Mouse (Mus musculus): Measurements from ENCODE around the gene Agmat. TPM values are rescaled to one million over a fixed set of nuclear protein-coding genes. Genes with fewer than 3 reads are reported as not detected.

Gene Agmat
- polyA plus RNA-seq, 1 experiment from 2014 or later, result 0.11 TPM

DNA sequence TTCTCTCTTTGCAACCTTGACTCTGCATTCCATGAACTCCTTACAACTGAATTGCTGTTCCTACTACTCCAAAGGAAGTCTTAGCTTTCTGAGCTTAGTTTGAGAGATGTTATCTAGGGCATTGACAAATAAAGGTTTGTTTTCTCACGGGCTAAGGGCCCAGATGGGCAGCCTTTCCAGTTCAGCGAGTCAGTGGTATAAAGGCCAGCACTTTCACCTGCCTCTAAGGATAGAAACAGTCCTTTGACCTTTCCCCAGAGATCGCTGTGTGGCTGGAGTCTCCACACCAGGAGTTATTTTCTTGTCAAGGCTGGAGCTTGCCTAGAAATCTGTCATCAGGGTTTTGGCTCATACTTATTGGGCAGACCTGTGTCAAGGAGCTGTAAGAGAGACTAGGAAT lies 20.7 kb upstream of the Agmat start:
- H3K27ac ChIP-seq (replicated peaks; ENCODE audit: low read depth, low read length), result no peak overlapping the region
- H3K4me1 ChIP-seq (ENCODE audit: control insufficient read depth, insufficient read depth, low read length), result peaks cover 8% of the 10 kb centered on the region; the same call in 1 of the 2 replicates
- DNase-seq (ENCODE audit: low spot score), result no peak
- no peak overlapping the region for H3K9ac ChIP-seq (ENCODE audit: low read length)
- no peak for ATAC-seq (ENCODE audit: insufficient number of reproducible peaks, low FRiP score, low TSS enrichment, low read depth)
- H3K9me3 ChIP-seq (ENCODE audit: control insufficient read depth, low read length), result no peaks in the 10 kb centered on the region
- no peaks in the 10 kb centered on the region for H3K27me3 ChIP-seq (ENCODE audit: control insufficient read depth, insufficient read depth, low read length)
- H3K4me2 ChIP-seq (ENCODE audit: low read depth, severe bottlenecking), result no peak overlapping the region
- H3K36me3 ChIP-seq (ENCODE audit: control insufficient read depth, insufficient read depth, low read length), result no peaks in the 10 kb centered on the region
- no peak overlapping the region for H3K4me3 ChIP-seq (ENCODE audit: low read depth, low read length)
- WGBS, result 63% methylated on average over 3 of the region's 3 CpGs

DNA sequence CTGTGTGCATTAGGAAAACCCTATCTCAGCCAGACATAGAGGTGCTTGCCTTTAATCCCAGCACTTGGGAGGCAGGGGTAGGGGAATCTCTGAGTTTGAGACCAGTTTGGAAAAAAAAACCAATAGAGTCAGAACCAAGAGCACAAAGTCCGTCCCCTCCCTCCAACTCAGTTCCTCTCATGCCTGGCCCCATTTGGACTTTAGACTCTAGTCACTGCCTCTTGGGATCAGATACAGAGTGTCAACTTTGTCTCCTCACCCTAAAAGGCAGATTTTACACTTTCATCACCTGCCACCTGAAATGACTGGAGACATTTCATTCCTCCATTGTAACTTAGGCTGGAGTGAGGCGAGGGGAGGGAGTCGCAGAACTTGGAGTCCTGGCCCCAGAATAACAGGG lies 17.2 kb upstream of the Agmat start:
- H3K27me3 ChIP-seq (ENCODE audit: control insufficient read depth, insufficient read depth, low read length), result no peaks in the 10 kb centered on the region
- no peak overlapping the region for H3K27ac ChIP-seq (replicated peaks; ENCODE audit: low read depth, low read length)
- no peak overlapping the region for H3K4me2 ChIP-seq (ENCODE audit: low read depth, severe bottlenecking)
- H3K4me3 ChIP-seq (ENCODE audit: low read depth, low read length), result no peak overlapping the region
- 75% methylated on average over 3 of the region's 3 CpGs for WGBS
- ATAC-seq (ENCODE audit: insufficient number of reproducible peaks, low FRiP score, low TSS enrichment, low read depth) (no peak), DNase-seq (ENCODE audit: low spot score) (no peak)
- H3K36me3 ChIP-seq (ENCODE audit: control insufficient read depth, insufficient read depth, low read length), result no peaks in the 10 kb centered on the region
- H3K4me1 ChIP-seq (ENCODE audit: control insufficient read depth, insufficient read depth, low read length), result no peaks in the 10 kb centered on the region
- H3K9me3 ChIP-seq (ENCODE audit: control insufficient read depth, low read length), result no peaks in the 10 kb centered on the region
- no peak overlapping the region for H3K9ac ChIP-seq (ENCODE audit: low read length)

DNA sequence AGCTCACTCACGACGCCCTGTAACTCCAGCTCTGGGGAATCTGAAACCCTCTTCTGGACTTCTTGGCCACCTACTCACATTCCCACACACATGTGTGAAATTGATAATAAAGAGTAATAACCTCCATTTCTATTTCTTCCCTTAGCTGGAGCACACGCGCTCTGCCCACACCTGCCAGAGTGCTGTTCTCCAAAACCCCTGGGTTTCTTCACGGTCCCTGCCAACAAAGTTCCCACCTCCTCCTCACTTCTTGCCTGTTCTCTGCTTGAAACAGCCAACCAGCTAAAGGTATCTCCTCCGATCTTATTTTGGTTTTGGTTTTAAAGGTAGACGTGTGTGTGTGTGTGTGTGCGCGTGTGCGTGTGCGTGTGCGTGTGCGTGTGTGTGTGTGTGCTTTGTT lies 16.1 kb upstream of the Agmat start:
- H3K36me3 ChIP-seq (ENCODE audit: control insufficient read depth, insufficient read depth, low read length), result no peaks in the 10 kb centered on the region
- DNase-seq (ENCODE audit: low spot score) (no peak), ATAC-seq (ENCODE audit: insufficient number of reproducible peaks, low FRiP score, low TSS enrichment, low read depth) (no peak)
- H3K4me2 ChIP-seq (ENCODE audit: low read depth, severe bottlenecking), result no peak overlapping the region
- H3K4me1 ChIP-seq (ENCODE audit: control insufficient read depth, insufficient read depth, low read length), result no peaks in the 10 kb centered on the region
- no peak overlapping the region for H3K4me3 ChIP-seq (ENCODE audit: low read depth, low read length)
- H3K9me3 ChIP-seq (ENCODE audit: control insufficient read depth, low read length), result no peaks in the 10 kb centered on the region
- 86% methylated on average over 13 of the region's 13 CpGs for WGBS
- H3K9ac ChIP-seq (ENCODE audit: low read length), result no peak overlapping the region
- H3K27me3 ChIP-seq (ENCODE audit: control insufficient read depth, insufficient read depth, low read length), result no peaks in the 10 kb centered on the region
- no peak overlapping the region for H3K27ac ChIP-seq (replicated peaks; ENCODE audit: low read depth, low read length)

DNA sequence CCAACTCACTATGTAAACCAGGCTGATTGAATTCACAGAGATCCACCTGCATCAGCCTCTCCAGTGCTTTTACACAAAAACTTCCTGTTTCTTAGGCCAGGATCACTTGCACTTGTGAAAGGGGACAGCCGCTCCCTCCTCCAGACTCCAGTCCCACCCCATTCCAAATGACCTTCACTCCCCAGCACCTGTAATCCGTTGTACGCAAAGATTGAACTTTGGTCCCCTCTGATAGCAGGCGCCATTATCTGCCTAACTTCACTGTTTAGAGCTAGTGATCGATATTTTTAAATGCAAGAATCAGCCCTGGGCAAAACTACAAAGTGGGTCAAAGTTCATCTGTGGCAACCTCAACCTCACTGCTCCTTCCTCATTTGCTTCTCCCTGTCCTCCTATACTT lies 14.7 kb upstream of the Agmat start:
- Histone ChIP-seq H3K9me3 (ENCODE audit: control insufficient read depth, low read length) (no peaks in the 10 kb centered on the region), H3K27me3 (ENCODE audit: control insufficient read depth, insufficient read depth, low read length) (no peaks in the 10 kb centered on the region), H3K4me3 (ENCODE audit: low read depth, low read length) (no peak overlapping the region), H3K4me2 (ENCODE audit: low read depth, severe bottlenecking) (no peak overlapping the region), H3K27ac (replicated peaks; ENCODE audit: low read depth, low read length) (no peak overlapping the region), H3K9ac (ENCODE audit: low read length) (no peak overlapping the region), H3K36me3 (ENCODE audit: control insufficient read depth, insufficient read depth, low read length) (no peaks in the 10 kb centered on the region), H3K4me1 (ENCODE audit: control insufficient read depth, insufficient read depth, low read length) (no peaks in the 10 kb centered on the region)
- 85% methylated on average over 5 of the region's 5 CpGs for WGBS
- DNase-seq (ENCODE audit: low spot score) (no peak), ATAC-seq (ENCODE audit: insufficient number of reproducible peaks, low FRiP score, low TSS enrichment, low read depth) (no peak)

DNA sequence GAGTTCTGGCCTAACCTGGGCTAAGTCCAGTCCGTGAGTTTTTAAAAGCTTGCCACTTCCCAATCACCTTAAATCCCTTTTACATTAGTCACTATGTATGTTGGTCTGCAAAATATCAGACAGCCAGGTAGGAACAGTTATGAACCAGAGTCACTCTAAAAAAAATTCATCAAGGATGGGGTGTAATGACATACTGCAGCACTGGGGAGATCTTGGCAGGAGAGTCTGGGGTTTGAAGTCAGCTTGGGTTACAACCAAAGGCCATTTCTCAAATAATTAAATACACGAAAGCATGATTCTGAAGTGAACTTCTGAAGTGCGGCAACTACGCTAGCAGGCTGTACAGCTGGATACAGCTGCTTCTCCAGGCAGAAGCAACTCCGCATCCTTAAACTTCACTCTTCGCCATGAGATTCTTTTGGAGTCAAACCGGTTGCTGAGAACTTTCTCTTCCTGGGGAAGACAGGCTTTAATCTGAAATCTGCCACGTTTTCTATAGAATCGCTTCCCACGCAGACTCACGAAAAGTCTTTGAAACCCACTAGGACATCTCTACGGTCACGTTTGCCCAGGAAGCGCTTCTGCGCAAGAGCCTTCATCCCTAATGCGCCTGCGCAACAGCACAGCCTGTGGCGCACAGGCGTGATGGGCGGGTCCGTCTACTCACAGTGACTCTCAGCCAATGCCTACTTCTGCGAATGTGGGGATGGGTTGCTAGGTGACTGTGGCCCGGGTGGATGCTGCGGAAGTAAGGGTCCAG lies 11.8 kb upstream of the Agmat start:
- no peaks in the 10 kb centered on the region for H3K36me3 ChIP-seq (ENCODE audit: control insufficient read depth, insufficient read depth, low read length)
- peak overlapping the region; percentile 61 for H3K4me2 ChIP-seq (ENCODE audit: low read depth, severe bottlenecking)
- ATAC-seq (ENCODE audit: insufficient number of reproducible peaks, low FRiP score, low TSS enrichment, low read depth) (peak; percentile 97), DNase-seq (ENCODE audit: low spot score) (peak; percentile 91)
- H3K4me3 ChIP-seq (ENCODE audit: low read depth, low read length), result peak overlapping the region; percentile 20
- no peaks in the 10 kb centered on the region for H3K27me3 ChIP-seq (ENCODE audit: control insufficient read depth, insufficient read depth, low read length)
- H3K9ac ChIP-seq (ENCODE audit: low read length), result peak overlapping the region; percentile 45; the same call in 1 of the 2 replicates
- no peak overlapping the region; the same call in 1 of the 2 replicates for H3K27ac ChIP-seq (replicated peaks; ENCODE audit: low read depth, low read length)
- no peaks in the 10 kb centered on the region for H3K4me1 ChIP-seq (ENCODE audit: control insufficient read depth, insufficient read depth, low read length)
- 7% methylated on average over 24 of the region's 24 CpGs for WGBS
- H3K9me3 ChIP-seq (ENCODE audit: control insufficient read depth, low read length), result no peaks in the 10 kb centered on the region

DNA sequence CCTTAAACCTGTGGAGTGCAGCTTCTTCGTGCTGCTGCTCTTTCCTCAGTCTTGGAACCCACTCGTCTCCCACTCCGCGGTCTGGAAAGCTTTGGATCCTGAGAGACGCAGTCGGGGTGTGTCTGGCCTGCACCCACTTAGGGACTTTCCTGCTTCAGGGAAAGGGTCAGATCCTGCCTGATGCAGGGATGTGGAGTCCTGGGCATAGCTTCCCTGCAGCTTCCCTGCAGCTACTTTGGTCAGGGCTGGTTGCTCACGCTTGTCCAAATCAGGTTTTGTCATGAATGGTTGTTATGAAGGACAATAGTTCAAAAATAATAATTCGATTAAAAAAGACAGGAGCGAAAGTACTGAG lies 11.3 kb upstream of the Agmat start:
- Histone ChIP-seq H3K4me1 (ENCODE audit: control insufficient read depth, insufficient read depth, low read length) (no peaks in the 10 kb centered on the region), H3K36me3 (ENCODE audit: control insufficient read depth, insufficient read depth, low read length) (no peaks in the 10 kb centered on the region), H3K27me3 (ENCODE audit: control insufficient read depth, insufficient read depth, low read length) (no peaks in the 10 kb centered on the region), H3K4me2 (ENCODE audit: low read depth, severe bottlenecking) (peak overlapping the region; percentile 61), H3K4me3 (ENCODE audit: low read depth, low read length) (peak overlapping the region; percentile 20), H3K27ac (replicated peaks; ENCODE audit: low read depth, low read length) (no peak overlapping the region), H3K9ac (ENCODE audit: low read length) (no peak overlapping the region; the same call in 1 of the 2 replicates), H3K9me3 (ENCODE audit: control insufficient read depth, low read length) (no peaks in the 10 kb centered on the region)
- ATAC-seq (ENCODE audit: insufficient number of reproducible peaks, low FRiP score, low TSS enrichment, low read depth) (no peak), DNase-seq (ENCODE audit: low spot score) (no peak)
- 25% methylated on average over 9 of the region's 9 CpGs for WGBS

DNA sequence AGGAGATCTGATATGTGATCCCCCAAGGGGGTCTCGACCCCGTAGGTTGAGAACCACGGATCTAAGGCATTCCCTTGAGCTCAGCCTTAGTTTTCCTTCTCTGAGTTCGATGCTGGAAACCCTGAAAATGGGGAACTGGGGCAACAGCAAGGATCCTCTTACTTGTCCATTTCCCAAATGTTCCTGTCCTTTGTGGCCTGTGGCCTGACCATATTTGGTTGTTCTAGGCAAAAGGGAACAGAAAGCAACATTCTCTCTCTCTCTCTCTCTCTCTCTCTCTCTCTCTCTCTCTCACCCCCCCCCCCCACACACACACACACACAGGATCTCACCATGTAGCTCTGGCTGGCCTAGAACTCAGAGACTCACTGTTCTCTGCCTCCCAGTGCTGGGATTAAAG lies 9.6 kb upstream of the Agmat start:
- Histone ChIP-seq H3K4me2 (ENCODE audit: low read depth, severe bottlenecking) (no peak overlapping the region), H3K36me3 (ENCODE audit: control insufficient read depth, insufficient read depth, low read length) (no peaks in the 10 kb centered on the region), H3K9me3 (ENCODE audit: control insufficient read depth, low read length) (no peaks in the 10 kb centered on the region), H3K9ac (ENCODE audit: low read length) (no peak overlapping the region), H3K27me3 (ENCODE audit: control insufficient read depth, insufficient read depth, low read length) (no peaks in the 10 kb centered on the region), H3K4me1 (ENCODE audit: control insufficient read depth, insufficient read depth, low read length) (no peaks in the 10 kb centered on the region), H3K4me3 (ENCODE audit: low read depth, low read length) (no peak overlapping the region), H3K27ac (replicated peaks; ENCODE audit: low read depth, low read length) (no peak overlapping the region)
- DNase-seq (ENCODE audit: low spot score), result no peak
- WGBS, result 74% methylated on average over 4 of the region's 4 CpGs
- no peak for ATAC-seq (ENCODE audit: insufficient number of reproducible peaks, low FRiP score, low TSS enrichment, low read depth)

DNA sequence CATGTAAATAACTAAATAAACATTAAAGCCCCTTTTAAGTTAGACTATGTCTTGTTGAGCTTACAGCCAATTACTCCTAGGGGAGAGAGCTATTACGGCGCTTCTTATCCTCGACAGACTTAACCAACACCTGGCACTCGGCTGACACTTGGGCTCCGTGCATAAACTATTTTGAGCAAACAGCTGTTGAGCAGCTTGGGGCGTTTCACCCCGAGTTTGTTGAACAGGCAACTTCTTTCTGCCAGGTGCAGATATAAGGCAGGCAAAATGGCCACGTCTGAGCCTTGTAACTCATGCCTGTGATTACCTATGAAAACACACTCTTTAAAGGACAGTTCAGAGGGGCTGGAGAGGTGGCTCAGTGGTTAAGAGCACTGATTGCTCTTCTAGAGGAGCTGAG lies 8.5 kb upstream of the Agmat start:
- Histone ChIP-seq H3K4me2 (ENCODE audit: low read depth, severe bottlenecking) (no peak overlapping the region), H3K4me1 (ENCODE audit: control insufficient read depth, insufficient read depth, low read length) (no peaks in the 10 kb centered on the region), H3K9ac (ENCODE audit: low read length) (no peak overlapping the region), H3K27ac (replicated peaks; ENCODE audit: low read depth, low read length) (no peak overlapping the region), H3K36me3 (ENCODE audit: control insufficient read depth, insufficient read depth, low read length) (no peaks in the 10 kb centered on the region), H3K27me3 (ENCODE audit: control insufficient read depth, insufficient read depth, low read length) (no peaks in the 10 kb centered on the region), H3K9me3 (ENCODE audit: control insufficient read depth, low read length) (no peaks in the 10 kb centered on the region), H3K4me3 (ENCODE audit: low read depth, low read length) (no peak overlapping the region)
- DNase-seq (ENCODE audit: low spot score) (no peak), ATAC-seq (ENCODE audit: insufficient number of reproducible peaks, low FRiP score, low TSS enrichment, low read depth) (no peak)
- WGBS, result 71% methylated on average over 8 of the region's 8 CpGs

DNA sequence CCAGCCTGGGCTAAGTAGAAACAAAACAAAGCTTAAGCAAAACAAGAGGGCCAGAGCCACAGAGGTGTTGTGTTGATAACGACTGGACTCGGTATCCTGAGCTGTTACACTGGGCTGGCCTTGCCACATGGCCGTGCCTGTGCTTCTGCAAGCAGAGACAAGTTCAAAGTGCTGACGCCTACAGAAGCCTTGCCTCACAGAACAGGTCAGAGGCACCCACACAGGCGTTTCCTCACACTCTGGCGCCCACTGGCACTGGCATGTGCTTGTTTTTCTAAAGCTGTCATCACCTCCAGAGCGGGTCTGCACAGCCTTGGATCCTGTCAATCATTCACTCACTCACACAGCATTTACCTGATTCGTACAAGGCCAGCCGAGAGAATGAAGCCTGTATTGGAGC lies 4.6 kb upstream of the Agmat start:
- DNase-seq (ENCODE audit: low spot score) (peak; percentile 27), ATAC-seq (ENCODE audit: insufficient number of reproducible peaks, low FRiP score, low TSS enrichment, low read depth) (no peak)
- no peak overlapping the region for H3K9ac ChIP-seq (ENCODE audit: low read length)
- no peak overlapping the region for H3K4me2 ChIP-seq (ENCODE audit: low read depth, severe bottlenecking)
- H3K9me3 ChIP-seq (ENCODE audit: control insufficient read depth, low read length), result no peaks in the 10 kb centered on the region
- H3K4me3 ChIP-seq (ENCODE audit: low read depth, low read length), result no peak overlapping the region
- H3K36me3 ChIP-seq (ENCODE audit: control insufficient read depth, insufficient read depth, low read length), result no peaks in the 10 kb centered on the region
- WGBS, result 56% methylated on average over 9 of the region's 9 CpGs
- H3K4me1 ChIP-seq (ENCODE audit: control insufficient read depth, insufficient read depth, low read length), result no peaks in the 10 kb centered on the region; the same call in 1 of the 2 replicates
- H3K27me3 ChIP-seq (ENCODE audit: control insufficient read depth, insufficient read depth, low read length), result no peaks in the 10 kb centered on the region
- H3K27ac ChIP-seq (replicated peaks; ENCODE audit: low read depth, low read length), result no peak overlapping the region
